Mouse (Mus musculus) T-helper 2 cell (primary cell): ENCODE data around the gene Zdhhc19.
"Not testable (repeated sequence)": the region's sequence is repeated elsewhere in the genome, so short reads cannot be mapped to it uniquely, and the experiment has no call there.

Experiments
- in situ Hi-C: fragments of 300-600 bp; cut with MboI, MseI; formaldehyde crosslinking; loops from one replicate; pipeline ENCODE4 v1.15.1; 2025; ENCODE audit warnings: high pct_unique_total_duplicates

Zdhhc19 gene

DNA sequence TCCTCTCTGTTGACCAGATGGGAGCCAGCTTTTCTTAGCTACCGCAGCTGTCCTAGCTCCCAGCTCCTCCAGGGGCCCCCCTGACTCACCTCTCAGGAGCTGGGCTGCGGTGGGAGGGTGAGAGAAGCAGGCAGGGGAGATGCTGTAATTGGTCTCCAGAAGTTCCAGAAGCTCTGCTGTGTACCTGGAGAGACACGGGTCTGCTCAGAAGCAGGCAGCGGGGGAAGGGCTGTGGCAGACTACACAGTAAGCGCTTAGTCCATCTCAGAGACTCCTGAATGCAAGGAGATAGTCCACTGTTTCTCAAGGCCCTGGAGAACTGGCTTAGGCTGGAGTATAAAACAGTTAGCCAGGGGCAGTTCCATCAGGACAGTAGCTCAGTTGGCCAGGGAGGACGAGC, 10.0 kb upstream of the Zdhhc19 start:
- in situ Hi-C loops: no loop called here

GRCm38 (mm10) chr16:32487234-32488111, 8.6 kb upstream of the Zdhhc19 start, which contains the start of gene Slc51a:
Gene Slc51a (minus strand): TSS chr16:32487879.
- in situ Hi-C loops: no loop called here

DNA sequence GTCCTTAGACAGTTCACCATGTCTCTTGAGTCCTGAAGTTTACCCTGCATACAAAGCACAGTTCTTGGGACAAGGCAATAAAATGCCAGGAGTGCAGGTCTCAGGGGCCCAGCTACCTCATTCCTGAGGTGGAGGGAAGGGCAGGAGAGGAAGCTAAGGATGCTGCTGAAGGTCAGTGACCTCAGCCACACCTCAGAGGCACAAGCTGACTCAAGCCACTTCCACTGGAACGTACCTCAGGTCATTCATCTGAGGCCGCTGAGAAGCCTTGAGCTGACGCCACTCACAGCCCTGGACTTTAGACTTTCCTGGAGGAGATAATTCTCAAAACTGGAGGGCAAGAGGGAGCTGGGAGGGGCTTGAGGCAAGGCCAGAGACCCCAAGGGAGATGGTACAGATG, 7.1 kb upstream of the Zdhhc19 start:
- in situ Hi-C loops: no loop called here

DNA sequence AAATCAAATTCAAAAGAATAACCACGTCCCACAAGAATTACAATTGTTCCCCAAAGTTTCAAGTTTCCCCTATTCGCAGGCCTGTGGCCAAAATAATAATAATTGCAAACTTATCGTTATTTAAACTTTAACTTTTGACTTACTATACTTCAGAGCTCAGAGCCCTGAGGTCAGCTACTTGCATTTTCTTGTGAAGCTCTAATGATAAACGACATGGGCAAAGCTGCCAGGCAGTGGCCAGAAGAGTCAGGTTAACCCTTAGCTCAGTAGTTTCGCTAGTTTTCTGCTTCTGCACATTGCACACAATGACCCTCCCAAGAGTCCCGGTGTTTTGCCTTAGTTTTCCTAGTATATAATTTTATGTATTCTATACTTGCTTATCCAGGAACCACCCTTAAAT, 1.7 kb upstream of the Zdhhc19 start:
- in situ Hi-C loops: not testable (repeated sequence)

DNA sequence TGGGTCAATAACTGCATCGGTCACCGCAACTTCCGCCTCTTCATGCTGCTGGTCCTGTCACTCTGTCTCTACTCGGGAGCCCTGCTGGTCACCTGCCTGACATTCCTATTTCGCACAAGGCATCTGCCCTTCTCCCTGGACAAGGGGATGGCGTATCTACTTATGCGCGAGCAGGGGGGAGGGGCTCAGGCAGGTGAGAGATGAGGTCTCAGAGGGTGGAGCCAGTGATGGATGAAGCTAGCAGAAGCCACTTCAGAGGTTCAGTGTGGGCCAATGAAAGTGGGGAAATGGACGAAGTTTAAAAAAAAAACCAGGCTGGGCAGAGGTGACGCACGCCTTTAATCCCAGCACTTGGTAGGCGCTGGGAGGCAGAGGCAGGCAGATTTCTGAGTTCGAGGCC, 2.9 kb downstream of the Zdhhc19 start:
- in situ Hi-C loops: no loop called here

DNA sequence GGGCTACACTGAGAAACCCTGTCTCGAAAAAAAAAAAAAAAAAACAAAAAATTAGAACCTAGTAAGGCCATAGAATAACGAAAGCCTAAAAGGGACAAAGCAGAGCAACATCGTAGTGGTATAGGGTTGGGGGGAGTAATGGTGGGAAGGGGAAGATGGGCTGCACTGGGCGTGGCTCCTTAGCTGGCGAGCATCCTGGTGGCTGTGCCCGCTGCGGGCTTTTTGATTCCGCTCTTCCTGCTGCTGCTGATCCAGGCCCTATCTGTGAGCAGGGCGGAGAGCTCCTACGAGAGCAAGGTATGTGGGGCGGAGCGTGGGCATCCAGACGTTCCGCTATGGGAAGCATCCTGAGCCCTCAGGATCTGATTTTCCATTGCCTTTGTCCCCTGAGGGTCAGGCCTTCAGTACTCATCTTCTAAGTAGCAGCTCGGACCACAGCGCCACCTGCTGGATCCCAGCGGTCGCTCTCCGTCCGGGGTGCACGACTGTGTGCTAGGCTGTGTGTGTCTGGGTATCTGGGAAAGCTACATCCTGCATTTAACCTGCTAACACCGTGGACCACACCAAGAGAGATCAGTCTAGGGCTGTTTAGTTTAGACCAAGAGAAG, 3.5 kb downstream of the Zdhhc19 start:
- in situ Hi-C loops: loop anchor here (10.0 kb wide), 1 partner anchor 135 kb away; no protein-coding TSS in a partner anchor

- in situ Hi-C loops: loop anchor here (10.0 kb wide), 1 partner anchor 133 kb away; no protein-coding TSS in a partner anchor
Observed at GRCm38 (mm10) chr16:32501459-32501858, 5.4 kb downstream of the Zdhhc19 start.

DNA sequence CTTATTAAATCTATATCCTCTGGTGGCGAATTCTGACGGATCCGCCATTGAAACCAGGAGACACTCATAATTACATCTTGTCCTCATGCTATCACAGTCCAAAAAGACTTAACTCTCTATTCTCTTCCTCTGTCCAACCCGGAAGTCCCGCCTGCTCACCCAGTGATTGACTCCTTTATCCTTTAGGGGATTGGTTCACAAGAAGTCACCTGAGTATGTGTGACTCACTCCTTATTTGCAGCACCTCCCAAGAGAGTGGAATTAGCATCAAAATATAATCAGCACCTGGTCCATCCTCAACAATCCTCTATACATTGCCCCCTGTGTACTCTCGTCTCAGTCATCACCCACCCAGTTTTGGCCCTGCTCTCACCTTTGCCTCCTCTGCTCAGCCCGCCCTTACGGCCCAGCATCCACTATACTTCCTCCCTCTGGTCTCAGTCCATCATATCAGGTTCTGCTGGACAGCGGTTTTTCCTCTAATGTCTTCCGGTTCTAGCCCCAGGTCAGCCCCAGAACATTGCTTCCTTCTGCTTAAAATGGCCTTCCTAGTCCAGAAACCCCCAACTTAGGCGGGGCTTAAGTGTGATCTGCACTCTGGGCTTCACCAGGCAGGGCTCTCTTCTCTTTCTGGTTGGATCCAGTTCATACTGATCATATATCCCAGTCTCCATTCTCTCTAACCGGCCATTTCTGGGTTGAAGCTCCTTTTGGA, 6.7 kb downstream of the Zdhhc19 start:
- in situ Hi-C loops: loop anchor here (10.0 kb wide), 1 partner anchor 132 kb away; no protein-coding TSS in a partner anchor

DNA sequence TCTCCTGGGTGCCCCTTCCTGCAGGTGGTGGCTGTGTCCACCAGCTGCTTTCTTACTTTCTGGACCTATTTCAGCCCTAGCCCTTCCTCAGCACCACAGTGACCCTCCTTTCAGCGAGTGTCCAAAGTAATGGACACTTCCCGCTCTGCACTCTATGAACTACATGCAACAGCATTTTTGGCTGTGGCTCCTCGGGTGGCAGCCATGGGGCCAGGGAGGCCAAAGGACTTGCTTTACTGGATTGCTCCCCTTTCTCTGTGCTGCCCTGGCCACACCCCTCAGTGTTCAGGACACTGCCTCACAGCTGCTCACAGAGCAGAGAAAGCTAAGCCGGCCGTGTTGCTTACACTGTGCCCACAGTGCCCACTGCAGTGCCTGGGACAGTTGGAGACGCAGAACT, 7.6 kb downstream of the Zdhhc19 start:
- in situ Hi-C loops: loop anchor here (10.0 kb wide), 1 partner anchor 131 kb away; no protein-coding TSS in a partner anchor

- in situ Hi-C loops: loop anchor here (5.0 to 10.0 kb wide), 2 partner anchors 129 to 171 kb away; no protein-coding TSS in a partner anchor
Observed at GRCm38 (mm10) chr16:32506298-32506697, 10.2 kb downstream of the Zdhhc19 start.

GRCm38 (mm10) chr16:32506868-32507267, 10.8 kb downstream of the Zdhhc19 start:
- in situ Hi-C loops: loop anchor here (5.0 to 10.0 kb wide), 2 partner anchors 128 to 170 kb away; no protein-coding TSS in a partner anchor

DNA sequence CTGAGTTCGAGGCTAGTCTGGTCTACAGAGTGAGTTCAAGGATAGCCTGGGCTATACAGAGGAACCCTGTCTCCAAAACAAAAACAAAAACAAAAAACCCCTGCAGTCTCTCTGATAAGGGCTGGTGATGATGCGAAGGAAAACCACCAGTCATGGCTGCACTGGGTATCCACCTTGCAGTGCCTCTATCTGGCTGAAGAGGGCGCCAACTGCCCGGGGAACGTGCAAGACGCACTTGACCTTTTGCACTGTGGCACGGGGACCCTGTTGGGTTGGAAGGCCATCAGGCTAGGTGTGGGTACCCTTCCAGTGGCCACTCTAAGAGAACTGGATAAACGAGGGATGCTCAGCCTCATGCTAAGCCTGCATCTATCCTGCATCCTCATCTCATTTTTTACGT, 11.3 kb downstream of the Zdhhc19 start:
- in situ Hi-C loops: loop anchor here (5.0 to 10.0 kb wide), 2 partner anchors 127 to 170 kb away; no protein-coding TSS in a partner anchor

- in situ Hi-C loops: loop anchor here (5.0 to 10.0 kb wide), 2 partner anchors 127 to 169 kb away; no protein-coding TSS in a partner anchor
Observed at GRCm38 (mm10) chr16:32508035-32508434, 12.0 kb downstream of the Zdhhc19 start.

DNA sequence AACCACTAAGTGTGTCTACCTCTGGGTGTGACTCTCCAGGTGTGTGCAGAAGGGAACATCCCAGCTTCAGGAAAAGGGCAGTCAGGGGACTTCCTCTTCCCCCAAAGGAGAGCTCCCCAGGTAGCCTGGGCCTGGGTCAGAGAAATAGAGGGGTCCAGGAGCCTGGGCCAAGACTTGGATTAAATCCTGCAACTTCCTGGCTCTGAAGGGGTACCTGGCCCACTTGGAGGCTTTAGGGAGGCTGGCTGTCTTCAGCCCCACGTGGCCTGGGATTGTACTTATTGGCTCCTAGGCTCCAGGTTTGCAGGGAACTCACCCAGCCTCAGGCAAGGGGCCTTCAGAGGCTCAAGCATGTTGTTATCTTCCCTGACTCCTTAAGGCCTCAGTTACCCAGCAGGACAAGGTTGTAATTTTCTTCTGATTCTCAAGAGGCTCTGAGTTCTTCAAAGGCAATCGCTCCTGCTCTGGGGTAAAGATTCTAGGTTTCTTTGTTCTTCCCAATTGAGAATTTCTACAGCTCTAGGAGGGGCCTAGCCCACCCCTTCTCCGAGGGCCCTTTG, 12.5 kb downstream of the Zdhhc19 start:
- in situ Hi-C loops: loop anchor here (5.0 to 10.0 kb wide), 2 partner anchors 126 to 169 kb away; no protein-coding TSS in a partner anchor

GRCm38 (mm10) chr16:32509066-32509942, 13.2 kb downstream of the Zdhhc19 start:
- in situ Hi-C loops: loop anchor here (5.0 to 10.0 kb wide), 2 partner anchors 125 to 168 kb away; no protein-coding TSS in a partner anchor

DNA sequence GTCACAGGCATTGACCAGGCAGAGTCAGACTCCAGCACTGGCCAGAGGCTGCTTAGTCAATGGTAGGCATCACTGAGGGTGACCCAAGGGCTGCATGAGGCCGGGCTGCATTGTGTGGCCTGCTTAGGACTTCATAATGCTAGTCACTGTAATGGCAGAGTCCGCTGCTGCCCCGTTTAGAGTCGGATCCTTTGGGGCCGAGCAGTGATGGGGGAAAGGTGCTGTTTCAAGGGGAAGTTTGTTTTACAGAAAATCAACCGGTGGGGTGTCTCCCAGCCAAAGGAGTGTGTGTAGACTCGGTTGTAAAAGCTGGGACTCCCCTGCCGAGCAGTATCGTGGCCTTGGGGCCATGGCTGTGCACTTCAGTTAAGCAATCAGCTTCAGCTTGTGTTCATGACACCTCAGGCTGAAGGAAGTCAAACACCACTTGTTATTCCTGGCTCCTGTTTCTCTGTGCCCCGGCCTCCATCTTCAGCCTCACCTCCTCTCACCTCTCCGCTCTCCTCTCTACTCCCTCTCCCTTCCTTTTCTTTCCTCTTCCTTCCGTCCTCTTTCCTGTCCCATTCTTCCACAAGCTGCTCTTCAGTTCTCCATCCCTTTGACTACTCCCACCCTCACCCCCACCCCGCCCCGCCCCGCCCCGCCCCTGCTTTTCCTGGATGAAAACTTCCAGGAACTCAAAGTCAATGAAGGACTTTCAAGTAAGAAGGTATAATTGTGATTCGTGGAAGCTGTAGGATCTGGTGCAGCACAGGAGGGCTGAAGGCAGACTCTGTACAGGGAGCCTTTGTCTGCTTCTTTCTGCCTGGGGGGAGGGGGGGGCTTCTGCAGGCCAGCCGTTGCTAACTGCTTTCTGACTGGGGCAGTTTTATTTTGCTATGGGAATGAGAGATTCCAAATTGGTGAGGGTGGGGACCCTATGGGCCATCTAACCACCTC, 14.6 kb downstream of the Zdhhc19 start:
- in situ Hi-C loops: loop anchor here (5.0 kb wide), 1 partner anchor 97 kb away; the partner anchor contains the start of gene Tfrc

GRCm38 (mm10) chr16:32511338-32511734, 15.3 kb downstream of the Zdhhc19 start:
- in situ Hi-C loops: loop anchor here (5.0 kb wide), 1 partner anchor 96 kb away; the partner anchor contains the start of gene Tfrc

DNA sequence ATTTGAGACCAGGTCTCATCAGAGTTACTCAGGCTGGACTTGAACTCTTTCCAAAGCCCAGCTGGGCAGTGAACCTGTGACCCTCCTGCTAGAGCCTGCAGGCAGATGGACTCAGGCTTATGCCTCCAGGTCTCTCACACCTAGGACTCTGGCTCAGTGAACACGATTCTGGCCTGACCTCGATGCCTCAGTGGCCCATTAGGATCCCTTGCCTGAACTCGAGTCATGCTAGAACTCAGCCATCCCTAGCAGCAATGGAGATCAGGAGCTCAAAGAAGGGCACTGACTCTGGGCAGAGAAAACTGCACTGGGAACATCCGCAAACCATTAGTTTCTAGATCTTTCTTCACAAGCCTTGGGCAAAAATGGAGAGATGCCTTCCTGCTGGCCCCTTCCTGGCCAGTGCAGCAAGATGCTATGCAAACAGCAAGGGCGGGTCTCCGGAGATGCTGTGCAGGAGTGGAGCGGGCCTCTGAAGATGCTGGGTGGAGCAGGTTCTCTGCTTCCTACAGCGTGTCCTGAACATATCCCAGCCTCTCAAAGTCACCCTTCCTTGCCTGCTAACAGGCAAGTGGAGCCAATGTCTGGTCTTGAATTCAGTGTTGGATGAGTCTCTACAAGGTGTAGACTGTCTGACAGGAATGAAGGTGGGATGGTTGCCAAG, 15.9 kb downstream of the Zdhhc19 start:
- in situ Hi-C loops: loop anchor here (5.0 kb wide), 1 partner anchor 95 kb away; the partner anchor contains the start of gene Tfrc
